Mouse (Mus musculus): ENCODE data around the gene Eri3. TPM values are rescaled to one million over a fixed set of nuclear protein-coding genes. Genes with fewer than 3 reads are reported as not detected.

Gene Eri3
- polyA plus RNA-seq, 1 experiment from 2014 or later = 158 TPM

DNA sequence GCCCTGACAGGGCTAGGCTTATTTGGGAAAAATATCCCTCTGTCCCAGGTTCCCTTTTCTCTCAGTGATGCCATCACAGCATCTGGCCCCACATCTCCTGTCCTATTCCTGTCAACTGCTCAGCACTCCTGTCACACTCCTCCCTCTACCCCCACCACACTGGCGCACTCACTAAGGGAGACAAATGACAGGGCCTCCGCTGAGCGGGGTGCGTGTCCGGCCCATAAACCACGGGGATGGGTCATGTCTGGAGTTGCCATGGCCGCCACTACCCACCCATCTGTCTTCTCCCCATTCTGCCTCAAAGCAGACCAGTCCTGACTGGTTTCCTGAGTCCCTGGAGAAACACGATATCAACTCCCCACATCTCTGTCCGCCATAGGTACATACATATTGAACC is 121.9 kb downstream of the Eri3 start:
- H3K9ac ChIP-seq = no peak overlapping the region
- no peak overlapping the region for H3K4me2 ChIP-seq
- H3K9me3 ChIP-seq = no peaks in the 10 kb centered on the region
- H3K4me3 ChIP-seq (replicated peaks) = no peak overlapping the region
- H3K36me3 ChIP-seq (replicated peaks) = peaks cover 44% of the 10 kb centered on the region
- H3K27ac ChIP-seq = no peak overlapping the region
- H3K4me1 ChIP-seq = peaks cover 2% of the 10 kb centered on the region; the same call in 1 of the 2 replicates
- no peaks in the 10 kb centered on the region for H3K27me3 ChIP-seq
- 84% methylated on average over 9 of the region's 9 CpGs for WGBS
- ATAC-seq (ENCODE audit: low FRiP score) = peak; percentile 31; the same call in 1 of the 2 replicates

DNA sequence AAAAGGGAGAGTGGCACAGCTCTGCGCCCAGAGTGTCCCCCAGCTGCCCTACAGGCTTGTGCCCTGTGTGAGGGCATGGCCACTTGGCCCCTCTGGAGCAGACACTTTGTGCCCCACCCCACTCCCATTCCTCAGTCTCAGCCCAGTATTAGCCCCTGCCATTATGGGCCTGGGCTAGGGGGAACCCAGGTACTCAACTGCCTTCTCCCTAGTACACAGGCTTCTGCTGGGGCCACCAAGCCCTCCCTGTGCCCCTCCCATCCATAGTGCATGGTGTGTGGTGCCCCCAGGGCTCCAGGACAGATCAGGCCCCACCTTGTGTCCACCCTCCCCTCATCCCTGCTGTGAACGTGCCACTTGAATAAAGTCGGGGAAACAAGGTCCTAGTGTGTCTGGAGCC is 123.7 kb downstream of the Eri3 start:
- H3K4me1 ChIP-seq = peaks cover 2% of the 10 kb centered on the region; the same call in 1 of the 2 replicates
- H3K4me3 ChIP-seq (replicated peaks) = no peak overlapping the region
- peaks cover 60% of the 10 kb centered on the region for H3K36me3 ChIP-seq (replicated peaks)
- H3K9ac ChIP-seq = no peak overlapping the region
- WGBS = 91% methylated on average over 3 of the region's 3 CpGs
- H3K27me3 ChIP-seq = no peaks in the 10 kb centered on the region
- no peaks in the 10 kb centered on the region for H3K9me3 ChIP-seq
- H3K4me2 ChIP-seq = no peak overlapping the region
- no peak for ATAC-seq (ENCODE audit: low FRiP score)
- no peak overlapping the region for H3K27ac ChIP-seq

DNA sequence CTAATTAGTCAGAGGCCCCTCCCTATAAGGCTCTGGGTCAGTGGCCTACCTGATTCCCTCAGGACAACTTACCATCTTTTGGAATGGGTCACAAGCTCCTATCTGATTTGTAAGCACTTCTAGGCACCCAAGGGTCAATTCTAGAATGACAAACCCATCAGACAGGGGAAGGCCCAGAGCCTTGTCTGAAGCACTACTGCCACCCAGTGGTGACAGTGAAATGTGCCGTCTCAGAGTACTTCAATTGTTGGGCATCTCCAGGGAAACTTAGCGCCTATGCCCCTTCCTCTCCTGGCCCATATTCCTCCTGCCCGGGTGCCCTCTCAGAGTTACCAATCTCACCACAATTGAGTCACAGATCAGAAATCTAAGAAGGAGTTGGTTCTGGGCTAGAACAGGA is 126.7 kb downstream of the Eri3 start:
- peak; percentile 63 for ATAC-seq (ENCODE audit: low FRiP score)
- 14% methylated on average over 3 of the region's 3 CpGs for WGBS
- H3K36me3 ChIP-seq (replicated peaks) = peaks cover 79% of the 10 kb centered on the region

DNA sequence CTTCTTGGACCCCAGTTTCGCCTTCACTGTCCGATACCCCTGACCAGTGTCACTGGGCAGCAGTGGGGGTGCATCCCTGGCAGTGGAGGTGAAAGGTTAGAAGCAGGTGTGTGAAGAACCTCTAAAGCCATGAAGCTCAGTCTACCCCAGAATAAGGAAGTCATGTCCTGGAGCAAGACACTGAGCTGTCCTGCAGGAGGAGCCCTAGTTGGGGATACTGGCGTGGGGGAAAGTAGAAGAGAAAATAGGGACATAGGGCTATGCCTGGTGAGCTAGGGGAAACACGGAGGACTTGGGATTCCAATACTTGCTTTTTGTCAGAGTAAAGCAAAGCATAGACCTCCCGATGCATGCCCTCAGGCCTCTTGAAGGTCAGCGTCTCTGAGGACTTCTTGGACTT is 130.8 kb downstream of the Eri3 start:
- WGBS = 71% methylated on average over 6 of the region's 6 CpGs
- peak overlapping the region; percentile 80 for H3K4me3 ChIP-seq (replicated peaks)
- H3K36me3 ChIP-seq (replicated peaks) = peaks cover 44% of the 10 kb centered on the region
- peak overlapping the region; percentile 90 for H3K4me2 ChIP-seq
- peaks cover 4% of the 10 kb centered on the region; the same call in 1 of the 2 replicates for H3K27me3 ChIP-seq
- H3K9me3 ChIP-seq = no peaks in the 10 kb centered on the region
- ATAC-seq (ENCODE audit: low FRiP score) = no peak
- no peak overlapping the region for H3K9ac ChIP-seq
- H3K27ac ChIP-seq = no peak overlapping the region
- peaks cover 16% of the 10 kb centered on the region for H3K4me1 ChIP-seq

More for the DNA sequence above, 126.7 kb downstream of the Eri3 start:
- Histone ChIP-seq H3K27me3 (no peaks in the 10 kb centered on the region), H3K4me2 (no peak overlapping the region), H3K9ac (no peak overlapping the region), H3K27ac (no peak overlapping the region), H3K4me1 (peaks cover 10% of the 10 kb centered on the region), H3K4me3 (replicated peaks) (no peak overlapping the region), H3K9me3 (no peaks in the 10 kb centered on the region)

DNA sequence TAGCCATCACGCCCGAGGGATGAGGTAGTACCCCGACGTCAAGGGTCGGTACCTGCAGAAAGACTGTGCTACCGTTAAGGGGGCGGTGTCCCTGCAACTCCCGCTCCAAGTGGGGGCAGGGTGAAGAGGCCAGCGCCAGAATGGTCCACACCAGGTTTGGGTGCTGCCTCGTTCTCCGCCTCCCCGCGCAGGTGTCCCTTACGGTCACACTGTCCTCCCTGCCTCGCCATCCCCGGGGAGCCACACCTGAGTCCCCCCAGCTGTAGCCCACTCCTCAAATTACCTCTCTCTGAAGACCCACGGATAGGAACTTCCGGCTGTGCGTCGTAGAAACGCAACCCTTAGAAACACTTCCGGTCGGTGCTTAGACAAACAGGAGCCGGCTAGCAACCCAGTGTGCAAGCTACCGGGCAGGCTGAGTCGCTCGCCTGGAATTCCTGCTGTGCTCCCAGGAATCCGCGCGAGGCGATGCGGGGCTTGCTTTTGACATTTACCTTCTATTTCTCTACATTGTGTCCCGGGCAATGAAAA is 131.8 kb downstream of the Eri3 start, which contains the start of gene Dmap1:
TSS of gene Dmap1 (minus strand) at position 343 of the 531 bp plus-strand sequence.
- Histone ChIP-seq H3K4me3 (replicated peaks) (peak within 1 kb of the TSS; percentile 80), H3K9ac (peak within 1 kb of the TSS; percentile 79), H3K9me3 (no peaks in the 10 kb centered on the region), H3K4me2 (peak within 1 kb of the TSS; percentile 90), H3K36me3 (replicated peaks) (peaks cover 34% of the 10 kb centered on the region), H3K27me3 (peaks cover 4% of the 10 kb centered on the region; the same call in 1 of the 2 replicates), H3K4me1 (peaks cover 16% of the 10 kb centered on the region), H3K27ac (no peak within 1 kb of the TSS)
- peak; percentile 92 for ATAC-seq (ENCODE audit: low FRiP score)
- WGBS = under 1% methylated on average over 33 of the region's 33 CpGs

DNA sequence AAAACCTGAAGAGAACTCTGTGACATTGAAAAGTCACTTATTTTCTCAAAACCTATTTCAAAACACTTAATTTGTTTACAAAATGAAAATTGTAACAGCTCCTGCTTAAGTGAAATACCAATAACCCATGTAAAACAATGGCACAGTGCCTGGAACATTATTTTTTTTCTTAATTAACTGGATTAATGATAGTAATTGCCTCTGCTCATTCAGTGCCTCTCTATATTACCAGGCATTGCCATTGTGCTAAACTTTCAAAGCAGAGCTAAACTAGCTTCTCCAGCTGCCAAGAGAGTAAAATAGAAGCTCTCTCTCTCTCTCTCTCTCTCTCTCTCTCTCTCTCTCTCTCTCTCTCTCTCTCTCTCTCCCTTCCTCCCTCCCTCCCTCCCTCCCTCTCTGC is 132.3 kb downstream of the Eri3 start:
- Histone ChIP-seq H3K4me1 (peaks cover 16% of the 10 kb centered on the region), H3K4me3 (replicated peaks) (peak overlapping the region; percentile 80), H3K9me3 (no peaks in the 10 kb centered on the region), H3K27me3 (peaks cover 4% of the 10 kb centered on the region; the same call in 1 of the 2 replicates), H3K27ac (no peak overlapping the region), H3K4me2 (peak overlapping the region; percentile 90), H3K9ac (peak overlapping the region; percentile 79), H3K36me3 (replicated peaks) (peaks cover 31% of the 10 kb centered on the region)
- peak; percentile 44 for ATAC-seq (ENCODE audit: low FRiP score)

DNA sequence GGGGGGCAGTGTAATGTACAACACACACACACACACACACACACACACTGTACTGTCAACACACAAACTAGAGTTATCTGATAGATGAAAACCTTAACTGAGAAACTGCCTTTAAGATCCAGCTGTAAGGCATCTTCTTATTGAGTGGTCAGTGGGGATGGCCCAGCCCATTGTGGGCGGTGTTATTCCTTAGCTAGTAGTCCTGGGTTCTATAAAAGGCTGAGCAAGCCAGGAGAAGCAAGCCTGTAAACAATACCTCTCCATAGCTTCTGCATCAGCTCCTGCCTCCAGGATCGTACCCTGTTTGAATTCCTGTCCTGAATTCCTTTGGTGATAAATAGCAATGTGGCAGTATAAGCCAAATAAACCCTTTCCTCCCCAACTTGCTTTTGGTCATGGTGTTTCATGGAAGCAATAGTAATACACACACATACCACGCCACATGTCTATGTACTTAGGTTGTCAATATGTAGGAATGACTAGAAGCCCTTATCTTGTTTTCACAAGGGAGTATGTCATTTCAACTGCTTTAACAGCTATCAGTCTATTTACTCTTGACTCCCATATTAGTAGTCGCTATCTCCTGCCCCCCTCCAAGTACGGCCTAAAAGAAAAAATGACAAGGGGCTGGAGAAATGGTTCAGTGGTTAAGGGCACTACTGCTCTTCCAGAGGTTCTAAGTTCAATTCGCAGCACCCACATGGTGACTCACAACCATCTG is 133.0 kb downstream of the Eri3 start:
- no peak for ATAC-seq (ENCODE audit: low FRiP score)
- peak overlapping the region; percentile 90 for H3K4me2 ChIP-seq
- peaks cover 4% of the 10 kb centered on the region; the same call in 1 of the 2 replicates for H3K27me3 ChIP-seq
- peaks cover 26% of the 10 kb centered on the region for H3K36me3 ChIP-seq (replicated peaks)
- no peak overlapping the region for H3K27ac ChIP-seq
- peaks cover 16% of the 10 kb centered on the region for H3K4me1 ChIP-seq
- 81% methylated on average over 6 of the region's 6 CpGs for WGBS
- no peak overlapping the region for H3K9ac ChIP-seq
- H3K4me3 ChIP-seq (replicated peaks) = no peak overlapping the region
- H3K9me3 ChIP-seq = no peaks in the 10 kb centered on the region

DNA sequence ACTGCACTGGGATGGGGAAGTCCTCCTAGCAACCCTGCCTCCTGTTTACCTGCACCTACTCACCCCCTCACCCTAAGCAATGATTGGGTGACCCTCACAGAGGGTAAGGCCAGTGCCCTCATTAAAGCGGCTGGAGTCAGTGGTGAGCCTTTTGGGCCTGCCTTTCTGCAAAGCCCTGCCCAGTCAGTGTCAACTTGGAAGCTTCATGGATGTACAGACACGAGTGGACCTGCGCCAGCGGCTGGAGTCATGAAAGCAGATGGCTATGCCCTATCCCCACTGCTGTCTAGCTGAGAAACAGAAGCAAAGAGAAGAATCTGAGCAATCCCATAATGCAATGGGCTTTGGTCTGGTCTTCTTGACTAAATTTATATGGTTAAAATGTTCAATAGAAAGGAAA is 136.2 kb downstream of the Eri3 start:
- no peak overlapping the region for H3K4me2 ChIP-seq
- peaks cover 4% of the 10 kb centered on the region; the same call in 1 of the 2 replicates for H3K27me3 ChIP-seq
- H3K27ac ChIP-seq = no peak overlapping the region
- no peak overlapping the region for H3K9ac ChIP-seq
- no peak for ATAC-seq (ENCODE audit: low FRiP score)
- WGBS = 85% methylated on average over 4 of the region's 4 CpGs
- H3K4me1 ChIP-seq = peaks cover 11% of the 10 kb centered on the region
- no peak overlapping the region for H3K4me3 ChIP-seq (replicated peaks)
- H3K36me3 ChIP-seq (replicated peaks) = no peaks in the 10 kb centered on the region
- H3K9me3 ChIP-seq = no peaks in the 10 kb centered on the region

DNA sequence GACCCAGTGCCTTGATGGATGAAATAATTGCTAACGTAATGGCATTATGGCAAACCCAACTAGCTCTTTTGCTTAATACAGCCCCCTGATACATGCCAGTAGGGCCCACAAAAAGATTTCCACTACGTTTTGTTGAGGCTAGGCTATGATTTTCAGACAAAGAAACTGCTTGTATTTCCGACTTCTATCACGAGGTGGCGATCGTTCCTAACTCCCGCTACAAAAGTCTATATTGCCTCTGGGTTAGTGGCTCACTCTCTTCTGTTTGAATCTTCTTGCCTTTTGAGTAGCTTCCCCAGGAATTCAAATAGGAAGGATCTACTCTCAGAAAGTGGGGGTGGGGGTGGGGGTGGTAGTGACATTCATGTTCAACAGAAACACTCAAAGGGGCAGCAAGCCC is 155.2 kb downstream of the Eri3 start:
- H3K9ac ChIP-seq = no peak overlapping the region
- no peaks in the 10 kb centered on the region for H3K27me3 ChIP-seq
- H3K27ac ChIP-seq = no peak overlapping the region
- WGBS = 4% methylated on average over 7 of the region's 7 CpGs
- H3K36me3 ChIP-seq (replicated peaks) = no peaks in the 10 kb centered on the region
- H3K4me2 ChIP-seq = no peak overlapping the region
- no peaks in the 10 kb centered on the region for H3K9me3 ChIP-seq
- H3K4me3 ChIP-seq (replicated peaks) = no peak overlapping the region
- no peaks in the 10 kb centered on the region for H3K4me1 ChIP-seq
- no peak for ATAC-seq (ENCODE audit: low FRiP score)

DNA sequence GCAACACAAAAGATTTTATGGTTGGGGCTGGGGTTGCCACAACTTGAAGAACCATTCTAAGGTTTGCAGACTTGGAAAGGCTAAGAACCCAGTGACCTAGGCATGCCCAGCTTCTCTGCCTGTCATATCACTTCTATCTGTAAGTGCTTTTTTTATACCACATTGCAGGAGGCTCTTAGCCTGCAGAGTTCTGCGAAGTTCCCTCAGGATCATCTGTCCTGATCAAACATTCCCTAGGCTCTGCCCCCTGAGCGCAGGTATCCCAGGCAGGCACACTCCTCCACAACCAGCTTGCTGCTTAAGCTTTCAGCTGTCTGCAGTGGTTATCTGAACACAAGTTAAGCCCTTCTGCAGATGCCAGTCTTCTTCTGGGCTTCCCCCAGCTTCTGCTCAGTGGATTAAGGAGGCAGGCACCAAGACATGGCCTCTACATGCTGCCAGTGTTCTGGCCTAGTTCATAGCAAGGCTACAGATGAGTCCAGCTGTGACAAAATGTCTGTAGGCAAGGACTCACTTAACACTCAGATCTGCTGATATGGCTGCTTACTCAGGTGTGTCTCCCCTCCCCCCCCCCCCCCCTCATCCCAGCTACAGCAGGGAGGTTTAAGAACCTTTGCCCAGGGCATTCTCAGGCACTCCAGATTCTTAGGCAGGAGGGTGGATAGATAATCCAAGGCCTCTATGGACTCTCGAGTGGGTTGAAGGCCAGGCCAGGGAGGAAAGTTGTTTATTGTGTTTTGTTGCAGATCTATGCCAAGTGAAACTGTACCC is 158.8 kb downstream of the Eri3 start:
- H3K4me1 ChIP-seq = no peaks in the 10 kb centered on the region
- WGBS = 74% methylated on average over 3 of the region's 3 CpGs

DNA sequence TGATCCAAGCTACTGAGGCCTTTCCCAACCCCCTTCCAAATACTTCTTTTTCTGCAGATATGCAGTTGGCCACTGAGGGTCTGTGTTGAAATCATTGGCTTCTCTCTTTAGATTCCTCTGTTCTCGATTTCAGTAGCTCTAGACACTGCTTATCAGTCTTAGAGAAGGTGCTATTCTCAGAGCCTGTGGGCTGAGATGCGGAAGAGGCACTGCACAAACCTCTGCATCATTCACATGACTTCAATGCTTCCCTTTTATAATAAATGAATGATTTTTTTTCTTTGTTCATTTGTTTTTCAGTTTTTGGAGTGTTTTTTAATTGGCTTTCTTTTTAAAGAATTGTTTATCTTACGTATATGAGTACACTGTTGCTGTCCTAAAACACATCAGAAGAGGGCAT is 162.1 kb downstream of the Eri3 start:
- H3K9me3 ChIP-seq = no peaks in the 10 kb centered on the region
- no peak overlapping the region for H3K4me3 ChIP-seq (replicated peaks)
- H3K9ac ChIP-seq = no peak overlapping the region
- H3K4me1 ChIP-seq = no peaks in the 10 kb centered on the region
- no peak for ATAC-seq (ENCODE audit: low FRiP score)
- H3K36me3 ChIP-seq (replicated peaks) = no peaks in the 10 kb centered on the region
- 83% methylated on average over 3 of the region's 3 CpGs for WGBS
- no peak overlapping the region for H3K27ac ChIP-seq
- H3K27me3 ChIP-seq = no peaks in the 10 kb centered on the region
- no peak overlapping the region for H3K4me2 ChIP-seq

More for the DNA sequence above, 158.8 kb downstream of the Eri3 start:
- Histone ChIP-seq H3K27ac (no peak overlapping the region), H3K9me3 (no peaks in the 10 kb centered on the region), H3K27me3 (no peaks in the 10 kb centered on the region), H3K4me3 (replicated peaks) (no peak overlapping the region), H3K36me3 (replicated peaks) (no peaks in the 10 kb centered on the region), H3K4me2 (no peak overlapping the region), H3K9ac (no peak overlapping the region)
- ATAC-seq (ENCODE audit: low FRiP score) = no peak

DNA sequence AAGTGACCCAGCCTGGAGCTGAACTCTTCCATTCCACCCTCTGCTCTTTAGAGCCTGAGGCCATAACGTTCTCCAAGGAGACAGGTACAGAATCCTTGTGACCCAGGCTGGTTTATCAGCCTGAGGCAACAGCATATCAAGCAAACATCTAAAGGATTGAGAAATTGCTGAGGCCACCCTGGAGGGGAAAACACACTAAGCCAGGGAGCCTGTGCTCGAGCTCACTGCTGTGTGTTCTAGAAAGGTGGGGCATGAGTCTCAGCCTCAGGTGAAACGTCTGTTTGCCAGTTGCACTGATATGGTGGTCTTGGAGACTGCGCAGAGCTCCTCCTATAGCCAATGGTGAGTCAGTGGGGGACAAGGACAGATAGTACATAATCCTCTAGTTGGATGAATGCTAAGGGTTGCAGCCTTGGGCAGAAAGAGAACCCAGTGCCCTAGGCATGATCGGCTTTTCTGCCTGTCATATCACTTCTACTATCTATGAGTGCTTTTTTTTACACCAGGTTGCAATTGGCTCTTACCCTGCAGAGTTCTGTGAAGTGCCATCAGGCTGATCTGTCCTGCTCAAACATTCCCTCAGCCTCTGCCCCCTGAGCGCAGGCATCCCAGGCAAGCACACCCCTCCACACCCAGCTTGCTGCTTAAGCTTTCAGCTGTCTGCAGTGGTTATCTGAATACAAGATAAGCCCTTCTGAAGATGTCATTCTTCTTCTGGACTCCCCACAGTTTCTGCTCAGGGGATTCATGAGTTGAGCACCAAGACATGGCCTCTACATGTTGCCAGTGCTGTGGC is 163.3 kb downstream of the Eri3 start:
- Histone ChIP-seq H3K9ac (no peak overlapping the region), H3K4me1 (no peaks in the 10 kb centered on the region), H3K9me3 (no peaks in the 10 kb centered on the region), H3K27ac (no peak overlapping the region), H3K4me3 (replicated peaks) (no peak overlapping the region), H3K4me2 (no peak overlapping the region), H3K36me3 (replicated peaks) (no peaks in the 10 kb centered on the region), H3K27me3 (no peaks in the 10 kb centered on the region)
- no peak for ATAC-seq (ENCODE audit: low FRiP score)
- 83% methylated on average over 6 of the region's 6 CpGs for WGBS
